ENCODE assay signal across 28 mouse cellular contexts in the genomic region with DNA sequence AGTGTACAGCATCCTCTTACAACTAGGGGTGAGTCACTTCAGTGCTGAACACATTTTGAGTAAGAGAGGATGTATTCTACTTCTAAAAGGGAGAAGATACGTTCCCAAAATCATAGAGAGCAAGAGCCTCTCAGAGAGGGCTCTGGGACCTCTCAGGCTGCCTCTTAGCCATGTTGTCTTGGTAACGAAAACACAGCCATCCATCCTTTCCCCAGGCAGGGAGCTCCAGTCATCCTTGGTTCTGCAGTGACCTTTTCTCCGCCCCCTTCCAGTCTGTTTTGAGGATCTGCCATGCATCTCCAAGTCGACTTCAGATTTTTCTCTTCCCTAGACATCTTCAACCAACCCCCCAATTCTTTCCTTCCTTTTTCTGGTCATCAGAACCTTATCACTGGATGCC.
DNase-seq lines count a peak whose midpoint lies in the region; ATAC-seq and TF ChIP-seq lines count a peak whose summit lies in the region.
"Had no signal": no experiment of that assay in that cellular context is flagged by ENCODE, and none has a peak within 500 bp of the region (broad histone marks: within the 10 kb centered on the region; RNA-seq: fewer than 3 reads in every experiment).

No protein-coding gene starts in this region.

- DNase-seq in frontal cortex, postnatal 14 days (ENCODE audit: low spot score in 2 of 2): no peak
- peak; percentile 39 to 68 for DNase-seq in layer of hippocampus, adult 2 months (ENCODE audit: low spot score in 2 of 2)
- DNase-seq in layer of hippocampus, postnatal 10 days (ENCODE audit: low spot score in 2 of 2): no peak
- peak; percentile 33 to 41 for DNase-seq in right cerebral cortex, adult 2 months (ENCODE audit: low spot score in 2 of 2)
- no peak for DNase-seq in right cerebral cortex, postnatal 4 days
- DNase-seq in neural tube, embryonic 10.5 days (ENCODE audit: extremely low spot score, low spot score): no peak
- DNase-seq: adrenal gland, postnatal 36 days; cerebellum, adult 11 months; cerebellum, adult 9-11 months; forebrain, postnatal 0 days; gastrocnemius, postnatal 14 days; heart, adult 18-20 months; heart, postnatal 14 days; kidney, adult 9 months; kidney, postnatal 14 days; lung, adult 18-20 months; lung, postnatal 10 days; thymus, adult 18-20 months; thymus, postnatal 36 days had no signal

- H3K27ac ChIP-seq in layer of hippocampus, adult 2 months: peak overlapping the region; percentile 60
- H3K27ac ChIP-seq: forebrain, embryonic 10.5 days; hindbrain, postnatal 0 days; limb, embryonic 13.5 days; liver, embryonic 12.5 days; stomach, embryonic 15.5 days had no signal

- ATAC-seq in frontal cortex, adult (ENCODE audit: low TSS enrichment): peak; percentile 80
- ATAC-seq: forebrain, postnatal 0 days; hindbrain, postnatal 0 days; intestine, embryonic 16.5 days; liver, embryonic 12.5 days; Patski had no signal

- TF ChIP-seq CTCF in layer of hippocampus, adult 2 months (conservative IDR thresholded peaks at IDR 0.05): no peak

- no peak overlapping the region for H3K4me3 ChIP-seq in layer of hippocampus, adult 2 months
- H3K4me3 ChIP-seq: forebrain, embryonic 10.5 days; heart, embryonic 12.5 days; limb, embryonic 13.5 days; liver, embryonic 12.5 days; stomach, embryonic 15.5 days had no signal

Comparison
In these comparisons a context has a peak if more than half of its experiments do, and no peak if none do; other contexts are left out.
1. DNase-seq: peak in layer of hippocampus, adult 2 months (2 of 2) and right cerebral cortex, adult 2 months (2 of 2); none in frontal cortex, postnatal 14 days (0 of 2), layer of hippocampus, postnatal 10 days (0 of 2), right cerebral cortex, postnatal 4 days (single experiment) and neural tube, embryonic 10.5 days (single experiment).